Mouse (Mus musculus) intestine, embryonic 16.5 days (tissue): Measurements from ENCODE around the gene Gm20721. TPM values are rescaled to one million over a fixed set of nuclear protein-coding genes. Genes with fewer than 3 reads are reported as not detected.
A peak's percentile ranks its signal among the peaks of the same experiment; 100 is the strongest.

Source experiments
- ATAC-seq: fragments of 200-750 bp; cut with Nextera tagmentation; 2 replicates; pipeline ENCODE4 v1.8.0; 2017; ENCODE audit warnings: moderate TSS enrichment, moderate library complexity
- H3K27ac ChIP-seq: fragments of 300-500 bp; sonication (generic); 2 replicates; pipeline ENCODE4 v1.5.1; 2014; ENCODE audit warnings: mild to moderate bottlenecking, low read length
- H3K27me3 ChIP-seq: fragments of 300-500 bp; sonication (generic); replicated peaks from 2 replicates; pipeline ENCODE4 v1.6.1; 2014; ENCODE audit warnings: low read length, control low read depth, mixed read lengths; ENCODE audit not compliant: control insufficient read depth, insufficient read depth
- H3K36me3 ChIP-seq: fragments of 300-500 bp; sonication (generic); 2 replicates; pipeline ENCODE4 v1.6.1; 2014; ENCODE audit warnings: low read length, control low read depth; ENCODE audit not compliant: control insufficient read depth, insufficient read depth
- H3K4me1 ChIP-seq: fragments of 300-500 bp; sonication (generic); 2 replicates; pipeline ENCODE4 v1.6.1; 2014; ENCODE audit warnings: low read length, control low read depth, mixed read lengths; ENCODE audit not compliant: control insufficient read depth, insufficient read depth
- H3K4me2 ChIP-seq: fragments of 300-500 bp; sonication (generic); 2 replicates; pipeline ENCODE4 v1.6.1; 2014; ENCODE audit warnings: low read depth, low read length, control low read depth
- H3K4me3 ChIP-seq: fragments of 300-500 bp; sonication (generic); 2 replicates; pipeline ENCODE4 v1.5.1; 2014; ENCODE audit warnings: mild to moderate bottlenecking, low read length
- H3K9ac ChIP-seq: fragments of 300-500 bp; sonication (generic); 2 replicates; pipeline ENCODE4 v1.6.1; 2014; ENCODE audit warnings: low read depth, low read length
- H3K9me3 ChIP-seq: fragments of 300-500 bp; sonication (generic); 2 replicates; pipeline ENCODE4 v1.6.1; 2016; ENCODE audit warnings: low read length, control low read depth; ENCODE audit not compliant: control insufficient read depth
- WGBS: fragments of 180-500 bp; shearing (Covaris S2); extraction: QIAGEN DNeasy Blood & Tissue Kit; methylation state at CpG from one replicate; pipeline ENCODE4 v1.1.7; 2014; 5-methylcytosine and 5-hydroxymethylcytosine counted together
- polyA plus RNA-seq: library from polyadenylated mRNA; unstranded; fragments of >200 nt; fragmentation: Nextera tagmentation; extraction: Ambion mirVana; gene quantifications from 2 replicates; pipeline ENCODE4 v1.2.1, GENCODE M21; 2015

Gm20721 gene
- polyA plus RNA-seq, 1 experiment from 2014 or later, result 98.1 TPM

- no peaks in the 10 kb centered on the region for H3K36me3 ChIP-seq
- H3K27ac ChIP-seq, result no peak overlapping the region
- no peak for ATAC-seq
- H3K27me3 ChIP-seq, result no peaks in the 10 kb centered on the region
- 0 out of 2 replicates have a peak overlapping the region, but pooled peaks have one; percentile 0 for H3K4me3 ChIP-seq
- WGBS, result 39% methylated on average over 7 of the region's 7 CpGs
- H3K9me3 ChIP-seq, result no peaks in the 10 kb centered on the region; the same call in 1 of the 2 replicates
- H3K4me2 ChIP-seq, result peak overlapping the region; percentile 42
- H3K9ac ChIP-seq, result no peak overlapping the region
- peaks cover 41% of the 10 kb centered on the region for H3K4me1 ChIP-seq
Measured at GRCm38 (mm10) chr2:174333239-174333890, 13.1 kb downstream of the Gm20721 start.

DNA sequence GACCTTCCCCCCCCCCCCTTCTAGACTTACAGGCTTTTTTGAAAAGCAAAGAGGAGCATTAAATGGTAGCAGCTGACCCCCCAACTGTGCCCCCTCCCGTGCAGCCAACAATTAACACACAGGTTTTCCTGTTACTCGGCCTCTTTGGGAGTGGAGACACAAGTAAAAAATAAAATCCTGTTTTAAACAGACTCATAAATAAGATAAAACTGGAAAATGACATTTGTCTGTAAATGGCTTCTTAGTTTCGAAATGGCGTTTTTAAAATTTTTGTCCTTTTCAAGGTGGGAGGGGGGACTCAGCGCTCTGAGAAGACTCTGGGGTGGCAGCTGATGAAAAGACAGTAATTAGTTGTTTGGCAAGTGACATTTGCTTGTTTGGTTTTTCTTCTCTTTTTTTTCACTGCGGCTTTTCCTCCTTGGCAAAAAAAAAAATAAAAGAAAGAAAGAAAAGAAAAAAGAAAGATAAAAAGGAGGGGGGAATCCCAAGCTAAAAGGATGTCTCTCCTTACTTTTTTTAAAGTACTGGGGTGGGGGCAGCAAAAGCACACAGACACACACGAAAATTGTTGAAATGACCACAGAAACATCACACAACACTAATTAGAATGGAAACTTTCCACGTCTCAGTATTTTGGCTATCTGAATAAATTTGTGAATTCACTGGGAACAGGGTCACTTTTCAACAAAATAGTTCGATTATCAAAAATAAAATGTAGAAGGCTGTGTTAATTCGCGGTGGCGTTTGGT is 15.1 kb downstream of the Gm20721 start:
- peak overlapping the region; percentile 99 for H3K27ac ChIP-seq
- H3K4me2 ChIP-seq, result peak overlapping the region; percentile 73
- peaks cover 38% of the 10 kb centered on the region for H3K4me1 ChIP-seq
- no peaks in the 10 kb centered on the region for H3K36me3 ChIP-seq
- no peaks in the 10 kb centered on the region for H3K27me3 ChIP-seq
- no peak for ATAC-seq
- peak overlapping the region; percentile 98 for H3K4me3 ChIP-seq
- peaks cover 3% of the 10 kb centered on the region; the same call in 1 of the 2 replicates for H3K9me3 ChIP-seq
- WGBS, result 18% methylated on average over 12 of the region's 12 CpGs
- H3K9ac ChIP-seq, result peak overlapping the region; percentile 100

- peak overlapping the region; percentile 73 for H3K4me2 ChIP-seq
- H3K4me1 ChIP-seq, result peaks cover 33% of the 10 kb centered on the region
- peaks cover 3% of the 10 kb centered on the region; the same call in 1 of the 2 replicates for H3K9me3 ChIP-seq
- no peaks in the 10 kb centered on the region for H3K27me3 ChIP-seq
- H3K27ac ChIP-seq, result peak overlapping the region; percentile 99
- no peaks in the 10 kb centered on the region for H3K36me3 ChIP-seq
- H3K9ac ChIP-seq, result peak overlapping the region; percentile 100
- peak; percentile 54 for ATAC-seq
- WGBS, result under 1% methylated on average over 45 of the region's 48 CpGs
- peak overlapping the region; percentile 98 for H3K4me3 ChIP-seq
Measured at GRCm38 (mm10) chr2:174330616-174331191, 15.8 kb downstream of the Gm20721 start.

DNA sequence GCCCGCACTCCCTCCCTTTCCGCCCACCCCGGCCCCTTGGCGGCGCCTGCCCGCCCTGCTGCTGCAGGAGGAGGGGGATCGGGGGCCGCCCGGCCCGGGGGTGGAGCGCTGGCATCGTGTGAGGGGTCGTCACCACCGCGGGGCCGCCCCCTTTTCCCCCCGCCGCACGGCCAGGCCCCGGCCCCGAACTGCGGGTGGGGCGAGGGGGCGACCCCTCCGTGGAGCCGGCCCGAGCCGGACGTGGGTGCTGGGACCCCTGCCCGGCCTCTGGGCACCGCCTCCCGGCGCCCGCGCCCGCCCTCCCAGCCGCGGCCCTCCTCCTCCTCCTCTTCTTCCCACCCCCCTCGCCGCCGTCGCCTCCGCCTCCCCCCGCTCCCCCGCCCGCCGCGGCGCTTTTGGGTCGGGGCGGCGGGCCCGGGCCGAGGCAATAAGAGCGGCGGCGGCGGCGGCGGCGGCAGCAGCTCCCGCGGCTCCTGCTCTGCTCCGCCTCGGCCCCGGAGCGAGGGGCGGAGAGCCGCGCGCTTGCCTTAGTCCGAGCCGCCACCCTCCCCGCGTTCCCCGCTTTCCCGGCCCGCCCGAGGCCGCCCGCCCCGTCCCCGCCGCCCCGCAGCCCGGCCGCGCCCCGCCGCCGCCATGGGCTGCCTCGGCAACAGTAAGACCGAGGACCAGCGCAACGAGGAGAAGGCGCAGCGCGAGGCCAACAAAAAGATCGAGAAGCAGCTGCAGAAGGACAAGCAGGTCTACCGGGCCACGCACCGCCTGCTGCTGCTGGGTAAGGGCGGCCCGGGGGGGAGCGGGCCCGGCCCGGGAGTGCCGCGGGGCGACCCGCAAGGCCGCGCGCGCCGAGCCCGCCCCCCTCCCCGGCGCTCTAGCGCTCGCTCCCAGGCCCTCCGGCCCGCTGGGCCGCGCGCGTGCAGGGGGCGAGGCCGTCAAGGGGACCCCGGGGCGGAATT is 16.6 kb downstream of the Gm20721 start:
- peak overlapping the region; percentile 99 for H3K27ac ChIP-seq
- under 1% methylated on average over 87 of the region's 131 CpGs for WGBS
- H3K4me2 ChIP-seq, result peak overlapping the region; percentile 73
- no peaks in the 10 kb centered on the region for H3K27me3 ChIP-seq
- H3K4me3 ChIP-seq, result peak overlapping the region; percentile 98
- H3K9me3 ChIP-seq, result peaks cover 3% of the 10 kb centered on the region; the same call in 1 of the 2 replicates
- peak overlapping the region; percentile 100 for H3K9ac ChIP-seq
- ATAC-seq, result peak; percentile 77
- H3K4me1 ChIP-seq, result peaks cover 25% of the 10 kb centered on the region
- H3K36me3 ChIP-seq, result no peaks in the 10 kb centered on the region

GRCm38 (mm10) chr2:174328926-174329662 is 17.4 kb downstream of the Gm20721 start:
- peak overlapping the region; percentile 98 for H3K4me3 ChIP-seq
- peaks cover 3% of the 10 kb centered on the region; the same call in 1 of the 2 replicates for H3K9me3 ChIP-seq
- WGBS, result 19% methylated on average over 54 of the region's 58 CpGs
- H3K9ac ChIP-seq, result peak overlapping the region; percentile 100
- H3K36me3 ChIP-seq, result no peaks in the 10 kb centered on the region
- H3K27me3 ChIP-seq, result no peaks in the 10 kb centered on the region
- ATAC-seq, result peak; percentile 7
- H3K4me2 ChIP-seq, result peak overlapping the region; percentile 73
- H3K27ac ChIP-seq, result peak overlapping the region; percentile 99
- H3K4me1 ChIP-seq, result peaks cover 19% of the 10 kb centered on the region

- 49% methylated on average over 46 of the region's 46 CpGs for whole genome bisulfite sequencing
- peak overlapping the region; percentile 73 for H3K4me2 ChIP-seq
- no peaks in the 10 kb centered on the region for H3K36me3 ChIP-seq
- peak overlapping the region; percentile 99 for H3K27ac ChIP-seq
- H3K9ac ChIP-seq, result peak overlapping the region; percentile 100
- no peak for ATAC-seq
- H3K4me1 ChIP-seq, result peaks cover 16% of the 10 kb centered on the region
- peaks cover 3% of the 10 kb centered on the region; the same call in 1 of the 2 replicates for H3K9me3 ChIP-seq
- peak overlapping the region; percentile 98 for H3K4me3 ChIP-seq
- H3K27me3 ChIP-seq, result no peaks in the 10 kb centered on the region
Measured at GRCm38 (mm10) chr2:174328358-174328905, 18.1 kb downstream of the Gm20721 start.

DNA sequence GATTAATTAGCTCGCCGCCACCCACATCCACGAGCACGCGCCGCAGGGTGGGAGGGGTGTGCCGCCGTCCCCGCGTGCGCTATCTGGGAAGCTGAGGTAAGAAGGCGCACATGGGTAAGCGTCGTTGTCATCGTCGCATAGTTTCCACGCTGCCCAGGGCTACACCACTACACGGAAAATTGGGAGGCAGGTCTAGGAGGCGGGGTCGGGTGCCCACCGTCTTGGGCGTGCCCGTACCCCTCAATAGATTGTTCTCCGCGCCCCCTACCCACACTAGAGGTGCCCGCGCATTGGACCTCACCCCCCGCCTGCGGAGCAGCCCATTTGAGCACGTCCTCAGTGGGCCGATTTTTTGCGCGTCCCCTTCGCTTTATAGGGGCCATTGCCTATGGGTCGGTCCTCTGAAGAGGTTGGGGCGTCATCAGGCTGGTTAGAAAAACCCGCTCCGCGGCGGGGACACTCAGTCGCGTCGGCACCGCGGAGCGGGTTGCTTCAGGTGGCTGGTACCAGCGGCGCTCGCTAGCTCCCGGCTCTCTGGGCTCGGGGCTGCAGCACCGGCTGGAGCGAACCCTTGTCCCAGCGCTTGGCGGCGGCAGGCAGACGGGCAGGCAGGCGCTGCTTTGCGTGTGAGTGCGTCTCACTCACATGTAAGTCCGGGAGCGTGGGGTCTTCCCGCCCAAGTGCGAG is 19.1 kb downstream of the Gm20721 start:
- peaks cover 10% of the 10 kb centered on the region; the same call in 1 of the 2 replicates for H3K4me1 ChIP-seq
- no peaks in the 10 kb centered on the region for H3K36me3 ChIP-seq
- peak overlapping the region; percentile 42 for H3K27ac ChIP-seq
- H3K4me3 ChIP-seq, result peak overlapping the region; percentile 98
- H3K9ac ChIP-seq, result peak overlapping the region; percentile 100
- ATAC-seq, result peak; percentile 59
- no peaks in the 10 kb centered on the region for H3K27me3 ChIP-seq
- WGBS, result 48% methylated on average over 64 of the region's 64 CpGs
- peaks cover 3% of the 10 kb centered on the region; the same call in 1 of the 2 replicates for H3K9me3 ChIP-seq
- H3K4me2 ChIP-seq, result peak overlapping the region; percentile 73
